Mouse (Mus musculus) erythroblast, embryonic 14.5 days (primary cell): ENCODE measurements around the gene Fmr1nb. TPM values are rescaled to one million over a fixed set of nuclear protein-coding genes. Genes with fewer than 3 reads are reported as not detected.
"Not testable (repeated sequence)": the region's sequence is repeated elsewhere in the genome, so short reads cannot be mapped to it uniquely, and the experiment has no call there.

ENCODE experiments used
- H3K27me3 ChIP-seq: 2 replicates; pipeline ENCODE4 v1.6.1; 2012; ENCODE audit warnings: inconsistent platforms; ENCODE audit not compliant: control insufficient read depth
- H3K36me3 ChIP-seq: 2 replicates; pipeline ENCODE4 v1.6.1; 2012; ENCODE audit warnings: mild to moderate bottlenecking, inconsistent platforms; ENCODE audit not compliant: control insufficient read depth
- H3K4me1 ChIP-seq: 2 replicates; pipeline ENCODE4 v1.6.1; 2012; ENCODE audit warnings: inconsistent platforms; ENCODE audit not compliant: control insufficient read depth
- H3K4me3 ChIP-seq: replicated peaks from 2 replicates; pipeline ENCODE3; 2012; ENCODE audit warnings: moderate library complexity, mild to moderate bottlenecking, inconsistent platforms
- H3K9me3 ChIP-seq: 2 replicates; pipeline ENCODE4 v1.6.1; 2012; ENCODE audit warnings: low read length, inconsistent platforms, mixed read lengths; ENCODE audit not compliant: control insufficient read depth
- GATA1 ChIP-seq: IDR thresholded peaks from 2 replicates; pipeline ENCODE4 v1.6.1; 2012; ENCODE audit warnings: low read length, inconsistent platforms, mixed read lengths
- TAL1 ChIP-seq: IDR thresholded peaks from 3 replicates; pipeline ENCODE4 v1.6.1; 2012; ENCODE audit warnings: low read length, inconsistent platforms, mixed read lengths
- polyA plus RNA-seq: library from polyadenylated mRNA; stranded (reverse); fragments of >175 nt; gene quantifications from 2 replicates; pipeline ENCODE4 v1.2.3, GENCODE M21; 2012

The Fmr1nb gene
- not detected in 2 replicates for polyA plus RNA-seq

DNA sequence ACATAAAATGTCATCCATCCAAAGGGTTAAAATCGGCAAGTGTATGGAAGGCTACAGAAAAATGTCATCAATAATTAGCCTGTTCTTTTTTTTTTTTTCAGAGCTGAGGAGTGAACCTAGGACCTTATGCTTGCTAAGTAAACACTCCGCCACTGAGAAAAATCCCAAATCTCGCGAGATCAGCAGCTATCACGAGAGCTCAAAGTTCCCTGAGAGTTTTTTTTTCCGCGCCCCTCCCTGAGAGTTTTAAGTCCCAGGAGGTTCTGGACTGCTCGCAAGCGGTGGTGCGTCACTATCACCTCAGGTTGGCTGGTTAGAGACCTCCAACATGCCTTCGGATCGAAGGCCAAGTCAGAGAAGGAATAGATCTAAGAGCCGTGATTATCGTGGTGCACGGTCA lies at the start of gene Fmr1nb:
TSS of gene Fmr1nb (plus strand) at position 234 of the 400 bp plus-strand sequence.
- Histone ChIP-seq H3K27me3 (no peaks in the 10 kb centered on the region), H3K4me1 (no peaks in the 10 kb centered on the region), H3K4me3 (no peak within 1 kb of the TSS), H3K36me3 (no peaks in the 10 kb centered on the region), H3K9me3 (peaks cover 5% of the 10 kb centered on the region)
- TF ChIP-seq TAL1: no peak
- no peak for TF ChIP-seq GATA1

DNA sequence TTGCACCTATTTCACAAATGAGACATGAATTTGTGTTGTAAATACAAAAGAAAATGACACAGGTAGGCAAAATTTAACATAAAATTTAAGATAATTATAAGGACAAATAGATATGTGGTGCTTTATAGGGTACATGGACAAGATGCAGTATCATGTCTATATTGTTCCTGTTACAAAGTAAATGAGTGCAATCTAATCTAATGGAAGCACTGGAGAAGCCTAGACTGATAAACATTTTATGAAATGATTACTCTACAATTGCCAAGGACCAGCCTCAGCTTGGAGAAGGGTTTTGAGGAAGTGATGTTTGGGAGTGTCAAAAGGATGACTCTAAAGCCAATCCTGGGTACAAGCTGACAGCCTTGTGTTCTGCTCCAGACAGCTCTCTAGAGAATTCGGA lies 24.7 kb upstream of the Fmr1nb start:
- no peaks in the 10 kb centered on the region for H3K9me3 ChIP-seq
- H3K36me3 ChIP-seq: no peaks in the 10 kb centered on the region
- no peaks in the 10 kb centered on the region for H3K4me1 ChIP-seq
- H3K27me3 ChIP-seq: no peaks in the 10 kb centered on the region
- H3K4me3 ChIP-seq: no peak overlapping the region
- TF ChIP-seq TAL1 (no peak), GATA1 (no peak)

DNA sequence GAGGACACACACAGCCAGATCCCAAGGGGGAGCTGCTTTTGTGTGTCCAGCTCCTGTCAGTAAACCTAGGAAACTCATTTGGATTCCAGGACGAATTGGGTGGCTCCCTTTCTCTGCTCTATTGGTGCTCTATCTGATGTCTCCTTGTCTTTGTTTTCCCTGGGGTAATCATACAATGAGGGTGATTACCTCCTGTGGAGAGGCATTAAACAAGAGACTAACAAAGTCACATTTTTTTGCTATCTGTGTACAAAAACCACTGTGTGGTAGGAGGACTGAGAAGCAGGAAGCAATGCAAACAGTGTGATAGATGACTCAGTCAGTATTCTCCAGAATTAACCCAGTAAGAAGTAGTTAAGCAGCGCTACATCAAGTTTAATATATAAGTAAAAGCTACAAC lies 21.6 kb upstream of the Fmr1nb start:
- H3K36me3 ChIP-seq: no peaks in the 10 kb centered on the region
- TF ChIP-seq TAL1 (no peak), GATA1 (no peak)
- no peaks in the 10 kb centered on the region for H3K9me3 ChIP-seq
- no peaks in the 10 kb centered on the region for H3K27me3 ChIP-seq
- H3K4me1 ChIP-seq: no peaks in the 10 kb centered on the region
- no peak overlapping the region for H3K4me3 ChIP-seq

DNA sequence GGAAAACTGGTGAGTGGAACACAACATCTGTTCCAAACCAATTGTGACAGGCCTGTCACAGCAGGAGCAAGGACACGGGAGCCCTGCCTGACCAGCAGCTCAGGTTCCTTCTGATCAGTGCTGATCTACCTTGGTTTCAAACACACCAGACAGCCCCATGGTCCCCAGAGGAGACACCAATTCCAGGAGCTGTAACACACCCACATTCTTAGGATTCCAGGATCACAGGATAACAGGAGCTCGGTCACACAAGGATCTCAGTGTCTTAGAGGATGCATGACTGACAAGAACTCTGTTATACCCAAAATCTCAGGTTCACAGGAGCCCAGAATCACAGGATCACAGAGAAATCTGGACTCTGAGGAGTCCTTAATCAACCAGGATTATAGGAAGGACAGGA lies 58.8 kb downstream of the Fmr1nb start:
- not testable (repeated sequence) for H3K36me3 ChIP-seq, H3K27me3 ChIP-seq, H3K9me3 ChIP-seq, H3K4me1 ChIP-seq, H3K4me3 ChIP-seq

DNA sequence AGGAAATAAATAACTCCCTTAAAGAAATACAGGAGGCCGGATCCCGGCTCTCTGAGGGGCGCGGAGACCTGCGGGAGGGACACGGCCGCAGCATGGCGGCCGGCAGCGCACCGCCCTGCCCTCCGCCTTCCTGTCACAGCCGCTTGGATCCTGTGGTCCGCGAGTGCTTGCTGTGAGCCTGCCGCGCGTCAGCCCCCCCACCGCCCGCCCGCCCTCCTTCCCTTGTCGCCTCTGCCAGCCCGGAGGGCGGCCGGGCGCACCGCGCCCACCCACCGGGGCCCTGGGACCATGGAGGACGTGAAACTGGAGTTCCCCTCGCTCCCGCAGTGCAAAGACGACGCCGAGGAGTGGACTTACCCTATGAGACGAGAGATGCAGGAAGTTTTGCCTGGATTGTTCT lies 59.4 kb downstream of the Fmr1nb start, which contains the start of gene Gm14698:
TSS of gene Gm14698 (plus strand) at position 35 of the 400 bp plus-strand sequence.
- not testable (repeated sequence) for H3K4me3 ChIP-seq, H3K4me1 ChIP-seq, H3K36me3 ChIP-seq, H3K9me3 ChIP-seq, H3K27me3 ChIP-seq

DNA sequence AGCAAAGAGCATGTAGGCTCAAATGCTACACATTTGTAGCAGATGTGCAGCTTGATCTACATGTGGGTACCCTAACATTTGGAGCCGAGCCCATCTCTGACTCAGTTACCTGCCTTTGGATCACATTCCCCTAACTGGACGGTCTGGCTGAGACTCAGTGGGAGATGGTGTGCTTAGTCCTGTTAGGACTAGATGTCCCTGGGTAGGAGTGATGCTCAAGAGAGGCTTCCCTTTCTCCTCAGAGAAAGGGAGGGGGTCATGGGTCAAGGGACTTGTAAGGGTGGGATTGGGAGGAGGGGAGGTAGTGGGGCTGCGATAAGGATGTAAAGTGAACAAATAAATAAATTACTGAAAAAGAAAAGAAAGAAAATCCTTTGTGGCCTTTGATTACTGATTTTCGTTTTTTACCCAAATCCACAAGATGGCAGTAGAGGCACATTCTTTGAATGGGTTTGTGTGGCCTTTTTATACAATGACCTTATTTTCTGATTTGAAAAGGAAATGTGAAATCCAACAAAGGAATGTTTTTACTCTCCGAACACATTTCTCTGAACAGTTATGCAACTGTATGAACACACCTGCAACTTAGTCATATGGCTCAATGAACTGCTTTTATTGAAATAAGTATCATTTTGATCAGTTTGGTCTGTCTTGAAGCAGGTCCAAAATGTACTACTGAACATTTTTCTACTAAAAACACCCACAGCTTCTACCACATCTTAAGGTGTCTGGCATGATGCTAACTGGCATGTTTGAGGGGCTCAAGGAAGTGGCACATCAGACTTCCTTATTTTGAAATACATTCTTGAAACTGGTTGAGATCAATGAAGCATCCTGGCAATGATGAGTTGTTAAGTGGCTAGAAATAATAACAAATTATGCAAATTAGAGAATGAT lies 78.2 kb downstream of the Fmr1nb start:
- H3K36me3 ChIP-seq: no peaks in the 10 kb centered on the region
- no peaks in the 10 kb centered on the region for H3K9me3 ChIP-seq
- no peaks in the 10 kb centered on the region for H3K4me1 ChIP-seq
- no peak overlapping the region for H3K4me3 ChIP-seq
- TF ChIP-seq GATA1 (no peak), TAL1 (no peak)
- H3K27me3 ChIP-seq: no peaks in the 10 kb centered on the region

Other genes with a start within 250 kb of the Fmr1nb start
- gene Fmr1, start 83.3 kb upstream of the Fmr1nb start, polyA plus RNA-seq: 0.49 and 0.96 TPM in 2 replicates
- not detected in 2 replicates for gene Gm14698, start 59.3 kb downstream of the Fmr1nb start, polyA plus RNA-seq
- not detected in 2 replicates for gene Gm6812, start 131.2 kb downstream of the Fmr1nb start, polyA plus RNA-seq